Mouse (Mus musculus): ENCODE measurements around the gene Lemd1. TPM values are rescaled to one million over a fixed set of nuclear protein-coding genes. Genes with fewer than 3 reads are reported as not detected.

Lemd1 gene
- polyA plus RNA-seq, 1 experiment: not detected

DNA sequence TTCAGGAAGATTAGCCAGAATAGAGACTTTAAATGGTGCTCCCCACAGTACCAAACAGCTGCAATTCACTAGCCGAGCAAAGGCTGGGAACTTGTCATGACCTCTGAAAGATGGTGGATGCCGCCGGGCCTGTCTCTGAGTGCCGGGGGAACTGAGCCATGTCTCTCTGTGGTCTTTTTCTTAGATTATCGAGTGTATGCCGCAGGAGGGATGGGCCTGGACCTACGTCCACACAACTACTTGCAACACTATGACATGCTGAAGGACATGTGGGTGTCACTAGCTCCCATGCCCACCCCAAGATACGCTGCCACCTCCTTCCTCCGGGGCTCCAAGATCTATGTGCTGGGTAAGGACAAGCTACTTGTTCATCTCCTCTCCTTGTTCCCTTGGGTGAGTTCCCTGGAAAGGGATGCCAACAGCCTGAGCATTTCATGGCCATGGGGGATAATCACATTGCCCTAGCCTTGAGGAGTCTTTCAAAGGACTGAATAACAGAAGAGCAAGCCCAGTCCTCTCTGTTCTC is 111.2 kb downstream of the Lemd1 start:
- TF ChIP-seq CTCF (IDR thresholded peaks at IDR 0.05; ENCODE audit: insufficient read depth, low read length): no peak
- TF ChIP-seq POLR2A (IDR thresholded peaks at IDR 0.05; ENCODE audit: borderline replicate concordance, extremely low read depth, low read depth, low read length): no peak
- Histone ChIP-seq H3K4me1 (ENCODE audit: control insufficient read depth, insufficient read depth, low read length) (no peaks in the 10 kb centered on the region), H3K4me3 (replicated peaks; ENCODE audit: extremely low read depth, low read depth, low read length) (no peak overlapping the region)
- DNase-seq: no peak
- 96% methylated on average over 9 of the region's 9 CpGs for WGBS

- 74% methylated on average over 9 of the region's 9 CpGs for WGBS
- Histone ChIP-seq H3K4me1 (ENCODE audit: control insufficient read depth, insufficient read depth, low read length) (no peaks in the 10 kb centered on the region), H3K4me3 (replicated peaks; ENCODE audit: extremely low read depth, low read depth, low read length) (no peak overlapping the region)
- TF ChIP-seq CTCF (IDR thresholded peaks at IDR 0.05; ENCODE audit: insufficient read depth, low read length): no peak
- TF ChIP-seq POLR2A (IDR thresholded peaks at IDR 0.05; ENCODE audit: borderline replicate concordance, extremely low read depth, low read depth, low read length): no peak
- no peak for DNase-seq
These were observed 113.5 kb downstream of the Lemd1 start for GRCm38 (mm10) chr1:132304618-132305214.

DNA sequence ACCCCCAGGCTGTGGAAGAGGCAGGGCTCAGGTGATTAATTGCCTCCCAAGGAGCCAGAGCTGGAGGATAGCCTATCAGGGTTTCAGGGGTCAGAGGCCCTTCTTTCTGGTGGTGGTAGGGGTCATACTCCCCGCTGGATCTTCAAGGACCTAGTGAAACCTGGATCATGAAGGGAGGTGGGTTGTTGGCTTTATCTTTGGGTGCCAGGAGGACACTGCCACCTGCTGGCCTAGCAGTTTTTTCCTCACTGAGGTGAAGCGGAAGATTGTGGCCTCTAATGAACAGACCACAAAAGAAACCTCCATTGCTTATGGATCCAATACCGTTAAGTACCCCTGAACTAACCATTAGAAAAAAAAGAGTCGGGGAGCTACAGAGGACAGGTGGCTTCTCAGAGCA is 114.9 kb downstream of the Lemd1 start:
- 33% methylated on average over 4 of the region's 4 CpGs for WGBS
- Histone ChIP-seq H3K4me3 (replicated peaks; ENCODE audit: extremely low read depth, low read depth, low read length) (no peak overlapping the region), H3K4me1 (ENCODE audit: control insufficient read depth, insufficient read depth, low read length) (no peaks in the 10 kb centered on the region)
- peak; percentile 72 for DNase-seq
- TF ChIP-seq CTCF (IDR thresholded peaks at IDR 0.05; ENCODE audit: insufficient read depth, low read length): peak; percentile 88
- TF ChIP-seq POLR2A (IDR thresholded peaks at IDR 0.05; ENCODE audit: borderline replicate concordance, extremely low read depth, low read depth, low read length): no peak

GRCm38 (mm10) chr1:132306808-132307207 is 115.6 kb downstream of the Lemd1 start:
- DNase-seq: no peak
- Histone ChIP-seq H3K4me3 (replicated peaks; ENCODE audit: extremely low read depth, low read depth, low read length) (no peak overlapping the region), H3K4me1 (ENCODE audit: control insufficient read depth, insufficient read depth, low read length) (no peaks in the 10 kb centered on the region)
- 38% methylated on average over 4 of the region's 4 CpGs for WGBS
- TF ChIP-seq CTCF (IDR thresholded peaks at IDR 0.05; ENCODE audit: insufficient read depth, low read length) (no peak), POLR2A (IDR thresholded peaks at IDR 0.05; ENCODE audit: borderline replicate concordance, extremely low read depth, low read depth, low read length) (no peak)

DNA sequence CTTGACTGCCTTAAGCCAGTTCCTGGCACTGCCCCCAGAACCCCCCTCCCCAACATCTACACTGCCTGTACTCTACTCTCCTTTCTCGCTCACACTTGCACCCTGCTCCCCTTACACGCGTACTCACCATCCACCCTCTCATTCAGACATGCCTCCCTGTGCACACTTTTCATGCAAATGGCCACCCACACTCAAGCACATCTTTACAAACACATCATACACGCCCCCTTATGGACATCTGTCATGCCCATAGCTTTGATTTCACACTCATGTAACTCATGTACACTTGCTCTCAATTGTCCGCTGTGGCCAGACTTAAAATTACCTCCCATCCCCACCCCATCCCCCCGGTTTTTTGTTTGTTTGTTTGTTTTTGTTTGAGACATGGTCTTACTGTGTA is 116.7 kb downstream of the Lemd1 start:
- DNase-seq: no peak
- no peak for TF ChIP-seq CTCF (IDR thresholded peaks at IDR 0.05; ENCODE audit: insufficient read depth, low read length)
- TF ChIP-seq POLR2A (IDR thresholded peaks at IDR 0.05; ENCODE audit: borderline replicate concordance, extremely low read depth, low read depth, low read length): no peak
- peaks cover 2% of the 10 kb centered on the region; the same call in 1 of the 2 replicates for H3K4me1 ChIP-seq (ENCODE audit: control insufficient read depth, insufficient read depth, low read length)
- WGBS: 86% methylated on average over 6 of the region's 6 CpGs
- H3K4me3 ChIP-seq (replicated peaks; ENCODE audit: extremely low read depth, low read depth, low read length): no peak overlapping the region

GRCm38 (mm10) chr1:132308674-132309073 is 117.4 kb downstream of the Lemd1 start:
- WGBS: 85% methylated on average over 7 of the region's 7 CpGs
- H3K4me1 ChIP-seq (ENCODE audit: control insufficient read depth, insufficient read depth, low read length): peaks cover 2% of the 10 kb centered on the region; the same call in 1 of the 2 replicates
- no peak for DNase-seq
- H3K4me3 ChIP-seq (replicated peaks; ENCODE audit: extremely low read depth, low read depth, low read length): no peak overlapping the region
- no peak for TF ChIP-seq POLR2A (IDR thresholded peaks at IDR 0.05; ENCODE audit: borderline replicate concordance, extremely low read depth, low read depth, low read length)
- TF ChIP-seq CTCF (IDR thresholded peaks at IDR 0.05; ENCODE audit: insufficient read depth, low read length): no peak

Other genes with a start within 250 kb of the Lemd1 start
- gene Slc45a3, start 228.5 kb upstream of the Lemd1 start, polyA plus RNA-seq (2012; rRNA removed): 14.0 and 14.2 TPM in 2 replicates
- gene Elk4, start 183.8 kb upstream of the Lemd1 start, polyA plus RNA-seq (2012; rRNA removed): 27.0 and 39.9 TPM in 2 replicates
- 5.0 and 6.1 TPM in 2 replicates for gene Mfsd4a, start 123.4 kb upstream of the Lemd1 start, polyA plus RNA-seq (2012; rRNA removed)
- 32.8 and 34.0 TPM in 2 replicates for gene Cdk18, start 51.7 kb upstream of the Lemd1 start, polyA plus RNA-seq (2012; rRNA removed)
- gene AC124108.1, start within 50 bp of the Lemd1 start, polyA plus RNA-seq (2012; rRNA removed): not detected in 2 replicates
- gene Gm10188, start 38.3 kb downstream of the Lemd1 start, polyA plus RNA-seq (2012; rRNA removed): not detected in 2 replicates
- gene Klhdc8a, start 107.2 kb downstream of the Lemd1 start, polyA plus RNA-seq (2012; rRNA removed): 3.2 and 4.6 TPM in 2 replicates
- 9.6 and 10.4 TPM in 2 replicates for gene Nuak2, start 124.7 kb downstream of the Lemd1 start, polyA plus RNA-seq (2012; rRNA removed)
- 135 and 154 TPM in 2 replicates for gene Tmcc2, start 199.8 kb downstream of the Lemd1 start, polyA plus RNA-seq (2012; rRNA removed)
- 14.9 and 17.7 TPM in 2 replicates for gene Dstyk, start 226.1 kb downstream of the Lemd1 start, polyA plus RNA-seq (2012; rRNA removed)

Data from lung, adult 2 months (tissue).